Mouse (Mus musculus): ENCODE measurements around the gene Ociad1. TPM values are rescaled to one million over a fixed set of nuclear protein-coding genes. Genes with fewer than 3 reads are reported as not detected.

Gene Ociad1
- polyA plus RNA-seq, 1 experiment from 2014 or later: 220 TPM

GRCm38 (mm10) chr5:73339779-73340722, 47.5 kb downstream of the Ociad1 start:
- H3K9me3 ChIP-seq: no peaks in the 10 kb centered on the region
- H3K4me1 ChIP-seq: peaks cover 42% of the 10 kb centered on the region
- no peaks in the 10 kb centered on the region for H3K36me3 ChIP-seq
- no peak overlapping the region for H3K4me3 ChIP-seq
- H3K27me3 ChIP-seq (replicated peaks): peaks cover 14% of the 10 kb centered on the region; the same call in 1 of the 2 replicates
- H3K4me2 ChIP-seq: no peak overlapping the region
- 90% methylated on average over 9 of the region's 9 CpGs for WGBS
- no peak for ATAC-seq (ENCODE audit: extremely low read depth, insufficient number of reproducible peaks, low FRiP score, low TSS enrichment)
- no peak overlapping the region for H3K27ac ChIP-seq (replicated peaks)
- H3K9ac ChIP-seq: no peak overlapping the region

- Histone ChIP-seq H3K27ac (replicated peaks) (no peak within 1 kb of the TSS), H3K9ac (no peak within 1 kb of the TSS), H3K36me3 (no peaks in the 10 kb centered on the region), H3K4me3 (no peak within 1 kb of the TSS), H3K4me2 (no peak within 1 kb of the TSS), H3K9me3 (no peaks in the 10 kb centered on the region), H3K27me3 (replicated peaks) (peaks cover 14% of the 10 kb centered on the region; the same call in 1 of the 2 replicates), H3K4me1 (peaks cover 35% of the 10 kb centered on the region)
- ATAC-seq (ENCODE audit: extremely low read depth, insufficient number of reproducible peaks, low FRiP score, low TSS enrichment): no peak
- WGBS: 76% methylated on average over 8 of the region's 8 CpGs
These were observed 48.2 kb downstream of the Ociad1 start, which contains the start of gene Ociad2 for GRCm38 (mm10) chr5:73340723-73341235. TSS of gene Ociad2 (minus strand) at chr5:73341028.

GRCm38 (mm10) chr5:73342701-73343355, 50.2 kb downstream of the Ociad1 start:
- Histone ChIP-seq H3K4me2 (no peak overlapping the region), H3K9me3 (no peaks in the 10 kb centered on the region), H3K4me1 (peaks cover 15% of the 10 kb centered on the region), H3K9ac (no peak overlapping the region), H3K36me3 (no peaks in the 10 kb centered on the region), H3K27me3 (replicated peaks) (peaks cover 18% of the 10 kb centered on the region; the same call in 1 of the 2 replicates), H3K4me3 (no peak overlapping the region), H3K27ac (replicated peaks) (no peak overlapping the region)
- no peak for ATAC-seq (ENCODE audit: extremely low read depth, insufficient number of reproducible peaks, low FRiP score, low TSS enrichment)
- 84% methylated on average over 22 of the region's 22 CpGs for WGBS

GRCm38 (mm10) chr5:73344310-73344709, 51.7 kb downstream of the Ociad1 start:
- Histone ChIP-seq H3K27ac (replicated peaks) (0 out of 2 replicates have a peak overlapping the region, but pooled peaks have one; percentile 20), H3K9me3 (no peaks in the 10 kb centered on the region), H3K4me2 (no peak overlapping the region), H3K9ac (no peak overlapping the region), H3K36me3 (no peaks in the 10 kb centered on the region), H3K4me3 (no peak overlapping the region), H3K4me1 (peaks cover 15% of the 10 kb centered on the region), H3K27me3 (replicated peaks) (peaks cover 18% of the 10 kb centered on the region; the same call in 1 of the 2 replicates)
- 41% methylated on average over 10 of the region's 10 CpGs for WGBS
- ATAC-seq (ENCODE audit: extremely low read depth, insufficient number of reproducible peaks, low FRiP score, low TSS enrichment): no peak

- Histone ChIP-seq H3K27me3 (replicated peaks) (peaks cover 20% of the 10 kb centered on the region; the same call in 1 of the 2 replicates), H3K27ac (replicated peaks) (no peak overlapping the region), H3K4me1 (peaks cover 15% of the 10 kb centered on the region), H3K36me3 (no peaks in the 10 kb centered on the region), H3K9me3 (no peaks in the 10 kb centered on the region), H3K9ac (no peak overlapping the region), H3K4me3 (no peak overlapping the region), H3K4me2 (no peak overlapping the region)
- WGBS: 90% methylated on average over 4 of the region's 4 CpGs
- ATAC-seq (ENCODE audit: extremely low read depth, insufficient number of reproducible peaks, low FRiP score, low TSS enrichment): no peak
These were observed 52.7 kb downstream of the Ociad1 start for GRCm38 (mm10) chr5:73345254-73345653.

- no peaks in the 10 kb centered on the region for H3K36me3 ChIP-seq
- H3K9me3 ChIP-seq: no peaks in the 10 kb centered on the region
- no peak overlapping the region for H3K9ac ChIP-seq
- 68% methylated on average over 5 of the region's 5 CpGs for WGBS
- peaks cover 24% of the 10 kb centered on the region for H3K4me1 ChIP-seq
- no peak for ATAC-seq (ENCODE audit: extremely low read depth, insufficient number of reproducible peaks, low FRiP score, low TSS enrichment)
- H3K4me2 ChIP-seq: no peak overlapping the region
- no peak overlapping the region for H3K27ac ChIP-seq (replicated peaks)
- no peak overlapping the region for H3K4me3 ChIP-seq
- peaks cover 8% of the 10 kb centered on the region; the same call in 1 of the 2 replicates for H3K27me3 ChIP-seq (replicated peaks)
These were observed 56.9 kb downstream of the Ociad1 start for GRCm38 (mm10) chr5:73349514-73349913.

GRCm38 (mm10) chr5:73351796-73352195, 59.2 kb downstream of the Ociad1 start:
- no peak overlapping the region for H3K4me3 ChIP-seq

GRCm38 (mm10) chr5:73353519-73353918, 60.9 kb downstream of the Ociad1 start:
- no peak overlapping the region for H3K9ac ChIP-seq
- H3K27me3 ChIP-seq (replicated peaks): peaks cover 4% of the 10 kb centered on the region; the same call in 1 of the 2 replicates
- H3K36me3 ChIP-seq: no peaks in the 10 kb centered on the region
- ATAC-seq (ENCODE audit: extremely low read depth, insufficient number of reproducible peaks, low FRiP score, low TSS enrichment): no peak
- H3K27ac ChIP-seq (replicated peaks): no peak overlapping the region
- WGBS: 44% methylated on average over 7 of the region's 7 CpGs
- H3K4me1 ChIP-seq: peaks cover 21% of the 10 kb centered on the region
- no peak overlapping the region for H3K4me3 ChIP-seq
- no peak overlapping the region for H3K4me2 ChIP-seq
- H3K9me3 ChIP-seq: no peaks in the 10 kb centered on the region

More at GRCm38 (mm10) chr5:73351796-73352195, 59.2 kb downstream of the Ociad1 start:
- Histone ChIP-seq H3K36me3 (no peaks in the 10 kb centered on the region), H3K9me3 (no peaks in the 10 kb centered on the region), H3K27ac (replicated peaks) (no peak overlapping the region), H3K4me2 (no peak overlapping the region), H3K9ac (no peak overlapping the region), H3K4me1 (peaks cover 24% of the 10 kb centered on the region), H3K27me3 (replicated peaks) (peaks cover 7% of the 10 kb centered on the region; the same call in 1 of the 2 replicates)
- ATAC-seq (ENCODE audit: extremely low read depth, insufficient number of reproducible peaks, low FRiP score, low TSS enrichment): no peak
- WGBS: 92% methylated on average over 1 of the region's 1 CpGs

- H3K9ac ChIP-seq: no peak overlapping the region
- H3K4me3 ChIP-seq: no peak overlapping the region
- H3K4me2 ChIP-seq: no peak overlapping the region
- no peaks in the 10 kb centered on the region for H3K36me3 ChIP-seq
- peaks cover 4% of the 10 kb centered on the region; the same call in 1 of the 2 replicates for H3K27me3 ChIP-seq (replicated peaks)
- H3K27ac ChIP-seq (replicated peaks): no peak overlapping the region
- H3K9me3 ChIP-seq: no peaks in the 10 kb centered on the region
- H3K4me1 ChIP-seq: peaks cover 24% of the 10 kb centered on the region
- 20% methylated on average over 3 of the region's 3 CpGs for WGBS
- no peak for ATAC-seq (ENCODE audit: extremely low read depth, insufficient number of reproducible peaks, low FRiP score, low TSS enrichment)
These were observed 61.4 kb downstream of the Ociad1 start for GRCm38 (mm10) chr5:73353978-73354377.

- no peak overlapping the region for H3K9ac ChIP-seq
- no peaks in the 10 kb centered on the region for H3K9me3 ChIP-seq
- no peaks in the 10 kb centered on the region for H3K36me3 ChIP-seq
- ATAC-seq (ENCODE audit: extremely low read depth, insufficient number of reproducible peaks, low FRiP score, low TSS enrichment): no peak
- H3K4me1 ChIP-seq: peaks cover 38% of the 10 kb centered on the region
- H3K27ac ChIP-seq (replicated peaks): no peak overlapping the region
- WGBS: 55% methylated on average over 5 of the region's 5 CpGs
- H3K4me3 ChIP-seq: no peak overlapping the region
- no peaks in the 10 kb centered on the region for H3K27me3 ChIP-seq (replicated peaks)
- H3K4me2 ChIP-seq: no peak overlapping the region
These were observed 62.8 kb downstream of the Ociad1 start for GRCm38 (mm10) chr5:73355393-73355792.

GRCm38 (mm10) chr5:73359134-73359751, 66.7 kb downstream of the Ociad1 start:
- peak overlapping the region; percentile 67 for H3K4me2 ChIP-seq
- peak overlapping the region; percentile 34 for H3K4me3 ChIP-seq
- 55% methylated on average over 6 of the region's 6 CpGs for WGBS
- no peak; the same call in 1 of the 2 replicates for ATAC-seq (ENCODE audit: extremely low read depth, insufficient number of reproducible peaks, low FRiP score, low TSS enrichment)
- no peak overlapping the region for H3K9ac ChIP-seq
- peaks cover 34% of the 10 kb centered on the region for H3K4me1 ChIP-seq
- no peaks in the 10 kb centered on the region for H3K27me3 ChIP-seq (replicated peaks)
- peak overlapping the region; percentile 17; the same call in 1 of the 2 replicates for H3K27ac ChIP-seq (replicated peaks)
- H3K36me3 ChIP-seq: no peaks in the 10 kb centered on the region
- no peaks in the 10 kb centered on the region for H3K9me3 ChIP-seq

Measured in heart, embryonic 13.5 days (tissue).